Mouse (Mus musculus): ENCODE results near the gene Pced1b.

- no peak for TF ChIP-seq CTCF (IDR thresholded peaks at IDR 0.05; ENCODE audit: low read depth, low read length)
- TF ChIP-seq POLR2AphosphoS5 (IDR thresholded peaks at IDR 0.05; ENCODE audit: insufficient replicate concordance, low read depth, low read length): no peak
- TF ChIP-seq GATA1 (IDR thresholded peaks at IDR 0.05; ENCODE audit: borderline replicate concordance, low read length): no peak
- no peak for TF ChIP-seq GATA2 (IDR thresholded peaks at IDR 0.05; ENCODE audit: borderline replicate concordance, low read depth, low read length)
- no peak for TF ChIP-seq TAL1 (conservative IDR thresholded peaks at IDR 0.05; ENCODE audit: low read depth, low read length)
Observed at GRCm38 (mm10) chr15:97271985-97272697, 25.2 kb downstream of the Pced1b start.

Measured in G1E (cell line).